Mouse (Mus musculus): ENCODE results near the gene Wwc1.

The Wwc1 gene

DNA sequence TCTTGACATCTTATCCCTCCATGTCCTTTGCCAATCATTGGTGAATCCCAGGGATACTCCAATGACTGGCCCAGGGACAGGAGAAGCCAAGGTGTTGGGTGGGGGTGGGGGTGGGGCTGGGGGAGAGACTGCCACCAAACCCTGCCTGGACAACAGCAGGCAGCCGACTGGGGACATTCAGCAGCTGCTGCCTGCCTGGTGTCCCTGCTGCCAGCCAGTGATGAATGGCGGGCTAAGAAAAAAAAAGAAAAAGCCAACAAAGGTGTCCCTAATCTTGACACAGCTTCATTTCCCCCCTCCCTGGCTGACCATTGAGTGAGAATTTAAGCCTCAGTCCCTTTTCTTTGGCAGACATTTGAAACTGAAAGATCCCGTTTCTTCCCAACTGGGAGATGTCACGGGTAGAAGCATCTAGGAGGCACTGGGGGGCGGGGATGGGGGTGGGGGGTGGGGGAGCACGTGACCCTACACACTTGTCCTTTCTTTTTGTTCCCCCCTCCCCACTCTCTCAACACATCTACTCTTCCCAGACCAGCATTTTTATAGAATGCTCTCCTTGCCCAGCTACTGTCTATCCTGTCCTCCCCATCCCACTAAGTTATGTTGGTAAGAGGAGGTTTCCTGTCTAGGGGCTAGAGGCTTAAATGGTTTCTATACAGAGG lies 7.9 kb downstream of the Wwc1 start:
- DNase-seq: no peak

DNA sequence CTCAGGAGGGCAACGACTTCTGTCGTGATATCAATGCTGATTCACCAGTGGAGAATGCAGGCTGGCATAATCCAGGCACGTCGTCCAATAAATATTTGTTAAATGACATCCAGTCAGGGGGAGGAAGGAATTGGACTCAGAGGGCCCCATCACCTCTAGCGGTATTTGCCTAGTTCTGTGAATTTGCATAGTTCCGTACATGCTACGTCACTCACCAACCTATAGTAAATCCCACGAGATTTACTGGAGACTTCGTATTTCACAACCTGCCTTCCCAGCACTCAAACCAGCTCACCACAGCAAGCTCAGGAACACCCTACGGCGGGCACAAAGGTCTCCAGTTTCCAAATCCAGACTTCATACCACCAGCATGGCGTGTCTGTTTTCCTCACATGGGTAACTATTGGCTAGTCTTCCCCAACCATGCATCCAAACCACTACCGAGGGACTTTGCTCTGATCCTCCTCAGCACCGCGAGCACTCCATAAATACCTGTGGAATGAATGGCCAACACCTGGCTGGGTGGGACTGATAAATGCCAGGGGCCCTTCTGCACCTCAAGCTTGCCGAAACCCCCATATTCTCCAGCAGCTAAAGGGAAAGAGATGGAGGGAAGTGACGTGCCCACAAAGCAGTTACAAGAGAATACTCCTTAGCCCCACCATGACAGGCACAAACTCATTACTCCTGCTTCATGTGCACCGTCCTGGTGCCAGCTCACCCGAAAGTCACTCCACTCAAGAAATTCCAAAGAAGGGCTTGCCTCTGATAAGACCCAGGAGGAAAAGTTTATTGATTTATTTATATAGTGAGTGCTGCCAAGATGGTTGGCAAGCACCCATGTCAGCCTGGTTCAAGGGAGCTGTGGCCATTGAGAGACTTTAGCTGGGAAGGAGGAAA lies 9.3 kb downstream of the Wwc1 start:
- DNase-seq: no peak

DNA sequence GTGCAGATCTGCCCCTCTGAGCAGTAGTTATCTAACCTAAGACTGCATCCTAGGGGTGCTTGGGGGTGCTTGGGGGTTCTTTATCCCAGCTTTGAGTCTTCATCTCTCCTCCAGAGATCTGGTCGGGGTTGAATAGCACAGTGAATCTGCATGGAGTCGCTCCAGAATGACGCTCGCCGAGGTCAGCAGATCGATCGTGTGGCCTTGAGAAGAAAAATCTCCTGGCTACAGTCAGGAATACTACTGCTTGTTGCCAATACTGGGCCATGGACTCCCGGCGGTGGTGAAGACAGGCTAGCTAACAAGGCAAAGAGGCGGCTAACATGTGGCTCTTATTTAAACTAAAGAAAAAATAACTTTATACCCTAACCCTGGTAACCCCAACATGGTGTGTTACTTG lies 12.0 kb downstream of the Wwc1 start:
- no peak for DNase-seq

DNA sequence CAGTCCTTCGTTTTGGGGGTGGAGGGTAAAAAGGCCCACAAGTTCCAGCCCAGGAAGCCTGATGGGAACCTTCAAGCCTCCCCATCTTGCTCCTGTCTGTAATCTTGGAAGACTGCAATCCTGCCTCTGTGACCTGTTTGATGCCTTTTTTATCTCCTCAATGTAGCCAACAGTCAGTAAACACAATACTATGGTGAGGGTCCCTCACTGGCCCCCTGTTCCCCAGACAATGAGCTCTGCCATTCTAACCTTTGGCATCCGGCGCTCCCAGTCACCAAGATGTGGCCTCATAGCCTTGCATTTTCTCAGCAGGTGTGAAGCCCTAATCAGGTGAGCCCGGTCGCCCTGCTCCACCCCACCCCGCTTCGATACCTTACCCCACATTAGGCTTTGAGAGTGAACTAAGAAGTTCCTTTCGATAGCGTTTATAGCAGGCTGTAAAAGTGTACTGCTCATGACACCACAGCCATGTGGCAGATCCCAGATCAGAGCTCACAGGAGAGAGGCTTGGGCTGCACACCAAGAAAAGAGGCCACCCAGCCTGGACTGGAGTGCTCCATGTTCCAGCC lies 16.3 kb downstream of the Wwc1 start:
- no peak for DNase-seq

DNA sequence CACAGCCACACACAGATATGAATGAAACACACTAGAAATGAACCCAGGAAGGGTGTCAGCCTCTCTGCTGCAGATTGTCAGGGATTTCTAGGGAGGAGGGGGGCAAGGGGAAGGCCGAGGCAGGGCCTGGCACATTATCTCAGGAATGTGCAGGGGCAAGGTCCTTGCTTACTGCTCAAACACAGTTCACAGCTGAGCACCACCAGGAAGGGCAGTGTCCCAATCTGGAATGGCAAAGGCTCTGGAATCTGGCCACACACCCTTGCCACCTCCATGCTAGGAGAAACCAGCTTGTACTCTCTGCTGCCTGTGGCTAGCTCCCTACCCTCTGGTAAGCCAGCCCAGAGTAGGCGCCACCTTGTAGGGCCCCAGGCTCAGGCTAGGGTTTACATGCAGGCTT lies 16.8 kb downstream of the Wwc1 start:
- no peak for DNase-seq

DNA sequence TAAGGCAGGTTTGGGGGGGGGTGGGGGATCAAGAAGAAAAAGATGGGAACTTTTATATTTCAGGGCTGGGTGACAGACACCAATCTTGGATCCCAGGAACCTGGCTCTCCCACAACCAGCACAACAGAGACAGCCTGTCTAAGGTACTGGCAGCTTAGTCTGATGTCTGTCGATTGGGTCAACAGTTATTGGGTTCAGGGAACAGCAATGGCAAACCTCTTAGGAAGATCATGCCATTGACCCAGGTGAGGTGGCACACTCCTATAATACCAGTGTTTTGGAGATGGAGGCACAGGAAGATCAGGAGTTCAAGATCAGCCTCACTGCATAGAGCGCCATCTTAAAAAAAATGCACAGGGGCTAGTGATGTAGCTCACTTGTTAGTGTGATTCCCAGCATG lies 17.9 kb downstream of the Wwc1 start:
- no peak for DNase-seq

DNA sequence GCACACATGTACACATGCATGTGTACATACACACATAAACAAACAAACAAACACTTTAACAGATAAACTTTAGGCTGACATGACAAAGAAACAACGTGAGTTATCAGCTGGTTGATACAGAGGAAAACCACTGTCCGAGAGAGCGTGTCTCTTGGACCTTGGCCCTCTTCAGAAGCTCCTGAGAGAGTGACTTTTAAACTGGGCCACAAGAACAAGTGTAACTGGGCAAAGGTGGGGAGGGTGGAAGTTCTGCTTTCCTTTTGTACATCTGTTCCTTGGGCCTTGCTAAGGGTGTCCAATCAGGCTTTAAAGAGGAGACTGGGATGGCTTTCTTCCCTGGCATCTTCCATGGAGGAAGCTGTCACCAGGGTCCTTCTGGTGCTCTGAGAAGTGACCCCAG lies 21.1 kb downstream of the Wwc1 start:
- no peak for DNase-seq

DNA sequence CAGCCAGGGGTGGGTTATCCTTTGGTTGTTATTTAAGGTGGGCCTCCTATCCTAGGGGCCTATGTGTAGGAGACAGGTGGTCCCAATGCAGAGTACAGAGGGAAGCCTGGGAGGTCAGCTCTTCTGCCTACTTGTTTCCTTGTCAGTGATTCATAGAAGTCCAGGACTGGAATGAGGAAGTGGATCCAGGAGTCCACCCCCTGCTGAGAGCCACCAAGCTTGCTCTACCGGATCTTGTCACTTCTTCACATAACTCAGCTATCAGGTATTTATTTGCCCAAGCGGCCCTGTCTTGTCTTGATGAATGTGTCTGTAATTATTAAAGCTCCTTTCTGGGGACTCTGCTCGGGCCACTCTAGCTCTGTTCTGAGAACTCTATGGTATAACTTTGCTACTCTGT lies 24.8 kb downstream of the Wwc1 start:
- no peak for DNase-seq

DNA sequence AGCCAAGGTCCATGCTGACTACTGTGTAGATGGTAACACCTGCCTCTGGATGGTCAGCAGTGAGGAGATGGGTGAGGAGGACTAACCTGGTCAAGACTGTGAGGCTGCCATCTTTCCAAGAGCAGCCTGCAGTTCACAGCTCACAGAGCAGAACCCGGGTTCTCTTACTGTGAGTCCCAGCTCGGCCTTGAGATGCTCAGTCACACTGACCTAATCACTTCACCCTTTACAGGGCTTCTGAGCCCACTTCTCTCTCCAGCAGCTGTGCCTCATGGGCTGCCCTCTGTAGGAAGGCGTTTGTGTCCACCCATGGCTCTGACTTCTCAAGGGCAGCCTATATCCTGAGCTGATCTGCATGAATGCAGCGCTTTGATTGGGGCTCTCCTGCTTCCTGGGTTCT lies 27.1 kb downstream of the Wwc1 start:
- DNase-seq: no peak

DNA sequence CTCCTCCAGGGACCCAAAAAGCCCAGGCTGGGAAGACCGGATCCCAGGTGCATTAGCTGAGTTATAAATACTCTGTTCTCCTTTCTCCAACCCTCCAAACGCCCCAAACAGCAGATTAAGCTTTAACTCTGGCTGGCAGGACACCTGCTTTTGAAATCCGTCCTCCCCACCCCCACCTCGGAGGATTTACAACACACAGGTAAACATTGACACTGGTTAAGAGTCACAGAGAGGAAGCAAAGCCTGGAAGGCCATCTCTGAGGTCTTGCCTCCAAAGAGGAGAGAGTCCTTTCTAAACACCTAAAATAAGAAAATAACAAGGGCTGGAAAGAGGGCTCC lies 28.6 kb downstream of the Wwc1 start:
- no peak for DNase-seq

DNA sequence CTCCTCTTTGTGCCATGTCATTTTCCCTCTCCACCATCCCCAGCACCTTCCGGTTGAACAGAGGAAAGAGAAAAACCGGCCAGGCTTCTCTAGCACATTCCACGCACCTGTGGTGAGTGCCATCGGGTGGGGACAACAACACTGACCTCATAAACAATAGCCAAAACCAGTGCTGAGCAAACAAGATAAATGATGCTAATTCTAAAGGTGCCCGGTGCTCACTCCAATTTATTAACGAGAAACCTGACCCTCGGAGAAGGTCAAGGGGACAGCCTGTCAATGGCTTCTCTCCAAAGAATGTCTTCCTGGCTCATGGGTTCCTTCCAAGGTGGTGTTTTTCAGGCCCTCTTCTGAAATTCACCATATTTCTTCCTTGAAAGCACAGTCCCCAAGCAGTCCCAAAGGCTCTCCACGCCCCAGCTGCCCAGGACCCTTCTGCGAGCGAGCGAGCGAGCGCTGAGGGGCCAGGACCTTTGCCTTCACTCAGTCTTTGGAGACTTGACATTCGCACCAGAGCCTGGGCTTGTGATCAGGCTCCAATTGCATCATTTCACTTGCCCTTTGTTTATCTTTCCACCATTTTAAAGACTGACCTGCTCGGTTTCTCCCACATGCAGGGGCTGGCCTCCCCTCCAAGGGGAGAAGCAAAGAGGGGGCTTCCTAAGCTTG lies 29.1 kb downstream of the Wwc1 start:
- no peak for DNase-seq

DNA sequence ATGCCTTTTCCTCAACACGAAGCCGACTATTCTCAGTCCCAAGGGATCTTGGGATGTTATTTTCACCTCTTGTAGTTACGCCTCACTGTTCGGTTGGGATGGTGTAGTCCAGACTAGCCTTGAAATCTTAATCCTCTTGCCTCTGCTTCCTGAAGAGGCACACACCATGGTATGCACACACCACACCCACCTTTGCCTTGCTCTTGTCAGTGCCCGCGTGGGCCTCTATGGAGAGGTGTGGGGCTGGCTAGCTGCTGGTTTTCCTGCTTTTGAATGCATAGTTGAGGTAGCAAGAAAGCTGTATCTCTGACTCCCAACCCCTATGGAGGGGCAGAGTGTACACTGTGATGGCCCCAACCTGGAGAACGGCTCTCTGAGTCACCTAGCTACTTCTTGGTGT lies 29.9 kb downstream of the Wwc1 start:
- DNase-seq: no peak

DNA sequence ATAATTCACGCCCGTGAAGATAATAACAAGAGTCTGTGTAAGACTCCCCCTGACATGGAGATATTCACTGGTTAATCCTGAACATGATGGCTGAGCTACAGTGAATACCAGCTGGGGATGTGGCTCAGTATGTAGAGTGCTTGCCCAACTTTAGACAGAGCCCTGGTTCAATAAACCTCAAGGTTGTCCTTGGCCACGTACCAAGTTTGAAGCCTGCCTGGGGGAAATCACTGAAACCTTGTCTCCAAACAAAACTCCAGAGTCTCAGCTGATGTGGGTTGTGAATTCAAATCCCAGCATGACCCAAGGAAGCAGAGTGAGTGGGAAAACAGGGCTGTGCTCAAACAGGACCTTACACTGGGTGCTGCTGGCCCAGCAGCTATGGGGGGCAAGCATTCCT lies 30.3 kb downstream of the Wwc1 start:
- no peak for DNase-seq

DNA sequence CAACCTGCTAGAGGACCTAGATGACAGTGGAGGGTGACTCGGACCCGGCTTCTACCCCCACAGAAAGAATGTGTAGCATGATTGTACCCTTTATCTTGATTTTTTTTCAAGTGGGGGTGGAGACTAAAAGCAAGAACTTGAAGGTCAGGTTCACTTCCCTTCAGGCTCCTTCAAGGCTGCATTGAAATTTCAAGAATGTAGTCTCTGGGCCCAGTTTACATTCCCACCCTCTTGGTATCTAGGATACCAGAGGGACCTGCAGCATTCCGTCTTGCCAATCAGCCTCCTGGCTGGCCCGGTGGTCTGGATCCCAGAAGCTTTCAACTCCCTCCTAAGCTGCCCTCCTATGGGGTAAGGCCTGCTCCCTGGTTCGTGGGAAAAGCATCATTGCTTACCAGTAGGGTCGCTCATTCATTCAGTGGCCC lies 31.9 kb downstream of the Wwc1 start:
- no peak for DNase-seq

DNA sequence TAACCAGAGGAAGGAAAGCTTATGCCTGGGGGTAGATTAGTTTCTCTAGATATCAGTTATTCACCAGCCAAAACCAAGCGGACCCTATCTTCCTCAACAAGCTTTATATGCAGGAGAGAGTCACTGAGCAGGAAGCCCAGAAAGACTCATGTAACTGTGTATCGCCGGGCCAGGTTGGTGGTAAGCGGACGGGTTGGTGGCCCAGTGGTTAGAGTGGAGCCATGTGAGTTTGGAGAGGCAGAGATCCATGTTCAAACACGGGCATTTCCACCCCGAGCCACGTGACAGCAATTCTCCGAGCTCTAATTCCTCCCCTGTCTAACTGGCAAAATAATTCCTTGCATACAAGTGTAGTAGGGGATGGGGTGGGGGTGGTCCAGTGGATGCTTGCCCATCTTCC lies 32.4 kb downstream of the Wwc1 start:
- no peak for DNase-seq

DNA sequence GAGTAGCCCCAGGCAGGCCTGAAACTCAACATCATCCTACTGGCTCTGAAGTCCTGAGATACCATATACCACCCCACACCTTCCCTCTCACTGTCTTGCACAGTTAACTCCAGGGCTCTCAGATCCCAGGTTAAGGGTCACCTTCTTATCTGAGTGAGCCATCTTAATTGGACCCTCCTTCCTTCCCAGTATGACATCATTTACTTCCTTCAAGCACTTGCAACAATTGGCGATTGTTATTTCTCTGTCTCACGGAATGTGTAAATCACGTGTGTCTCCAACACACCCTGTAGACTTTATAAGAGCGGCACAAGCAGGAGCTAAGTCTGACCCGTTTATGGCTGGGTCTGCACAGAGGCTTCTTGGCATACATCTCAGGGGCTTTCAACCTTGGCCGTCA lies 35.1 kb downstream of the Wwc1 start:
- no peak for DNase-seq

DNA sequence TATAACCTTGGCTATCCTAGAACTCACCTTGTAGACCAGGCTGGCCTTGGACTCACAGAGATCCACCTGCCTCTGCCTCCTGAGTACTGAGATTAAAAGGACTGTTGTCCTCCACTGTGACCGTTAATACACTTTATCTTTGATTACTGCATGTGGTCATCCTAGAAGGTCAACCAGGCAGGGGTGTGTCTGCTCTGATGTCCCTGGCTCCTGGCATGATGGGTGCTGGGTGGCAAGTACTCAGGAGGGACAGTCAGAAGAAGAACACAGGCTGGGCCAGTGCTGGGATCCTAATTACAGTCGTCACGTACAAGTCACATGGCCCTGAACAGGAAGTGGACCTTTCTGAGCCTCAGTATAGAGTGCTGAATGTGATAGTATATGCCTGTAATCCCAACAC lies 38.7 kb downstream of the Wwc1 start:
- DNase-seq: no peak

DNA sequence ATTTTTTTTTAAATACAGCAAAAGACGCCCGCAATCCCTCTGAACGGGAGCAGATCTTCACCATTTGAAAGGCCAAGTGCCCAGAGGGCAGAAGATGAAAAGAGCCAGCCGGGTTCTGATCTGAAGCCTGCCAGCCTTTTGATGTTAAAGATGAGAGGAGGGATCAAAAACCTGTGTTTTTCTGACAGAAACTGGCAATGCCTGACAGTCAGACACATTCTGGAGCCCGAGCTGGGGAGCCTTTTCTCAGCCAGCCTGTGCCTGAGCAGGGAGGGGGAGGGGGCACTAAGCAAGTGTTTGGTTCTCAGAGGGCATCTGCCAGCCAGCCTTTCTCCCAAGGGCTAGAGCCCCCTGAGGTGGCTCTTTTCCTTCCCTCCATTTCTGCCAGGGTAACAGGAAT lies 39.3 kb downstream of the Wwc1 start:
- peak; percentile 51 to 68 for DNase-seq

DNA sequence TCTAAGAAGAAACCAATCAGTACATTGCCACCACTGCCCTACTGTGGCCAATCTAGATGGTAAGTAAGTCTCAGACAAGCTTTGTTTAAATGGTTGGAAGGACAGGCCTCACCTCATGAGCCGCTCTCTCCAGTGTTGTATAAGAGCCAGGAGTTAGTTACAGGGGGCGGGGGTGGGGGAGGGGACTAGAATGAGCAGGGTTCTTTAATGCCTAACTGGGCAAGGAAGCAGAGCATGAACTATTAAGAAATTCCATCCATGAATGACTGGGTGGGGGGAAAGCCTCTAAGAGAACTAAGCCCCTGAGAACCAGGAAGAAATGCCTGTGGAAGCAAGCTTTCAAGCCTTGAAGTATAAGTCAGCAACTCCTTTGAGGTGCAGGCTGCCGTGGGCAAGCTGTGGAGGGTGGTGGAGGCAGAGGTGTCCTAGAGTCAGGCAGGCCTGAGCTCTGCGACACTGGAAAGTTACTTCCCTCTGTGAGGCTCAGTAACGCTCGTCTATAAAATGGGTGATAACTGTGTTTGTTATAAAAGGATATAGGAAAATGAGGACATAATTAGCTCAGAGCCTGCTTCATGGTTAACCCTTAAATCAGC lies 41.4 kb downstream of the Wwc1 start:
- no peak for DNase-seq

DNA sequence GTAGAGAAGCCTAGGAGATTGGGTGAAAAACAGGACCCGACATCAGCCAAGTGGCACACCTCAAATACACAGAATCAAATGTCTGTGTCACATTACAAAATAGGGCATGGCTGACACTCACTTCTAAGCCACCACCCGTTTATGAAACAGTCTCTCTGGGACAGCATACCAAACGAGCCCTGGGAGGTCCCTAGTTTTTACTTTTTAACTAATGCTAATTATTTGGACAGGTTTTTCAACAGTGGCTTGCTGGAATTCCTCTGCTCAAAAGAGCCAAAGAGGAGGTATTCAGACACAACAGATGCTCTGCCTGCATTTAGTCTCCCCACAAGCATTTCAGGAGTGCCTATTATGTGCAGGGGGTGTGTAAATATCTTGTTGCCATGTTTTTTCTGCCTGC lies 44.7 kb downstream of the Wwc1 start:
- DNase-seq: no peak

DNA sequence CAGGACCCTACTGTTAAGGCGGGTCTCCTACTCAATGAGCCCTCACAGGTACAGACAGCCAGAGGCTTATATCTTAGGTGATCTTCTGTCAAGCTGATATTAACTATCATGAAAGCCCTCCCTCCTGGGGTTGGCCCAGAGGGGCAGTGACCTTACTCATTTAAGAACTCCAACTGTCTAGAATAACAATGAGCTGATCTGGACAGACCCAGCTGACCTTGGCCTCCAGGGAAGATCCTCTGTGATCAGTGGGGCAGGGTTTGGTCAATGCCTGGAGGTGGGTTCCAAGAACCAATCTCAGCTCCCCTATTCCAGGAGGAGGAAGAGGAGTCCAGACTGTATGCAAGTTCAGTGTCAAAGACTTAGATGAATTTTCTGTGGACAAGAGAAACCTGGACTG lies 45.2 kb downstream of the Wwc1 start:
- DNase-seq: no peak

DNA sequence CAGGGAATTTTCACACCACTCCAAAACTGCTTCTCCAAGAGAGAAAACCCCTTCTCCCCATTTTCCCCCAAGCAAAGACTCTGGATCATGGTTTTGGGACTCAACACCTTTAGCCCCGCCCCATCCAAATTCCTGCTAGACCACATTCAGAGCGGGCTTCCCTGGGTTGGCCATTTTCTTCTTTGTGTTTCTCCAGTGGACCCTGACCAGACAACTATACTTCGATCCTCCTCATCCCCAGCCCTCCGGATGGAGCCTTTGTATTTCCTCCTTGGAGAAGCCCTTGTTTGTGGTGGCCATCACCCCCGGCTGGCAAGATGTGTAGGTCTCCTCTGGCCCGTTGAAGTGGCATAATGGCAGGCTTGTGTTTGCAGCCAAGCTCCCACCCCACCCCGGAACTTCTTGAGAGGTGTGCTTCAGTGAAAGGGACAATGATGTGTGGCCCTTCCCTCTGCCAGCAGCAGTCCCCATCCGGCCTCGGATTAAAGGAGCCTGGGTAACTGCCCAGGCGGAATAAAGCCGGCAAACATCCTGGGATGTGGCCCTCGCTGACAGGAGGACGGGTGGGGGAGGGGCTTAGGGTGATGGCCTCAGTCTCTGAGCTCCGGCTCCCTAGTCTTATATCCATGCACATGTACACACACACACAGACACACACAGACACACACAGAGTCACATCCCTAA lies 46.8 kb downstream of the Wwc1 start:
- DNase-seq: peak; percentile 60 to 65

Measured in cerebellum, postnatal 10 days (tissue).